Mouse (Mus musculus) liver, postnatal 0 days (tissue): ENCODE results near the gene Mrps31. TPM values are rescaled to one million over a fixed set of nuclear protein-coding genes. Genes with fewer than 3 reads are reported as not detected.

ENCODE experiments used
- ATAC-seq: fragments of 200-750 bp; cut with Nextera tagmentation; 2 replicates; pipeline ENCODE4 v1.8.0; 2017; ENCODE audit warnings: mild to moderate bottlenecking, moderate library complexity
- DNase-seq: peaks from one replicate; pipeline ENCODE4 v3.0.0-alpha.2; 2016
- H3K27ac ChIP-seq: fragments of 300-500 bp; sonication (generic); 2 replicates; pipeline ENCODE4 v1.5.1; 2014; ENCODE audit warnings: antibody characterized with exemption, moderate library complexity, mild to moderate bottlenecking, low read depth
- H3K27me3 ChIP-seq: fragments of 300-500 bp; sonication (generic); 2 replicates; pipeline ENCODE4 v1.6.1; 2014; ENCODE audit warnings: low read length, control low read depth, mixed read lengths; ENCODE audit not compliant: insufficient read depth
- H3K36me3 ChIP-seq: fragments of 300-500 bp; sonication (generic); replicated peaks from 2 replicates; pipeline ENCODE4 v1.6.1; 2014; ENCODE audit warnings: mild to moderate bottlenecking, control low read depth, low read length, moderate library complexity, mixed read lengths; ENCODE audit not compliant: insufficient read depth
- H3K4me1 ChIP-seq: fragments of 300-500 bp; sonication (generic); 2 replicates; pipeline ENCODE4 v1.6.1; 2014; ENCODE audit warnings: antibody characterized with exemption, mild to moderate bottlenecking, control low read depth; ENCODE audit not compliant: insufficient read depth
- H3K4me2 ChIP-seq: fragments of 300-500 bp; sonication (generic); 2 replicates; pipeline ENCODE4 v1.6.1; 2014; ENCODE audit warnings: low read depth, mild to moderate bottlenecking, low read length, moderate library complexity, mixed read lengths
- H3K4me3 ChIP-seq: fragments of 300-500 bp; sonication (generic); 2 replicates; pipeline ENCODE4 v1.5.1; 2014; ENCODE audit warnings: low read depth, low read length
- H3K9ac ChIP-seq: fragments of 300-500 bp; sonication (generic); replicated peaks from 2 replicates; pipeline ENCODE4 v1.6.1; 2014; ENCODE audit warnings: mild to moderate bottlenecking, moderate library complexity
- H3K9me3 ChIP-seq: fragments of 300-500 bp; sonication (generic); 2 replicates; pipeline ENCODE4 v1.6.1; 2016; ENCODE audit warnings: mild to moderate bottlenecking, control low read depth, low read length, mixed read lengths
- CTCF ChIP-seq: sonication (generic); IDR thresholded peaks from 2 replicates; pipeline ENCODE4 v1.5.1; 2016; ENCODE audit warnings: antibody characterized with exemption, low read depth
- EP300 ChIP-seq: IDR thresholded peaks from 2 replicates; pipeline ENCODE4 v1.6.1; 2016; ENCODE audit warnings: antibody characterized with exemption, low read depth, mild to moderate bottlenecking
- WGBS: fragments of 180-500 bp; shearing (Covaris S2); extraction: QIAGEN DNeasy Blood & Tissue Kit; methylation state at CpG from one replicate; pipeline ENCODE4 v1.1.7; 2014; ENCODE audit not compliant: insufficient replicate concordance; 5-methylcytosine and 5-hydroxymethylcytosine counted together
- polyA plus RNA-seq: library from polyadenylated mRNA; unstranded; fragments of >200 nt; fragmentation: Nextera tagmentation; extraction: Ambion mirVana; gene quantifications from 2 replicates; pipeline ENCODE4 v1.2.1, GENCODE M21; 2015

The Mrps31 gene
- polyA plus RNA-seq, 1 experiment from 2014 or later: 32.6 TPM

- Histone ChIP-seq H3K27me3 (no peaks in the 10 kb centered on the region), H3K27ac (peak overlapping the region; percentile 83), H3K4me3 (no peak overlapping the region), H3K36me3 (peaks cover 44% of the 10 kb centered on the region), H3K9me3 (no peaks in the 10 kb centered on the region), H3K4me1 (peaks cover 6% of the 10 kb centered on the region), H3K4me2 (no peak overlapping the region), H3K9ac (no peak overlapping the region)
- ATAC-seq: no peak
- TF ChIP-seq EP300 (no peak), CTCF (no peak)
- 79% methylated on average over 10 of the region's 10 CpGs for WGBS
- no peak for DNase-seq
Observed at GRCm38 (mm10) chr8:22389874-22390273, 21.3 kb upstream of the Mrps31 start.

GRCm38 (mm10) chr8:22390766-22391463 is 20.2 kb upstream of the Mrps31 start:
- H3K36me3 ChIP-seq: peaks cover 44% of the 10 kb centered on the region
- 0 out of 2 replicates have a peak overlapping the region, but pooled peaks have one; percentile 0 for H3K4me2 ChIP-seq
- peak overlapping the region; percentile 83 for H3K27ac ChIP-seq
- H3K9ac ChIP-seq: no peak overlapping the region
- H3K27me3 ChIP-seq: no peaks in the 10 kb centered on the region
- TF ChIP-seq EP300 (peak; percentile 51; the same call in 1 of the 2 replicates), CTCF (no peak)
- H3K4me1 ChIP-seq: peaks cover 6% of the 10 kb centered on the region
- ATAC-seq (peak; percentile 94), DNase-seq (peak; percentile 31)
- H3K9me3 ChIP-seq: no peaks in the 10 kb centered on the region
- H3K4me3 ChIP-seq: no peak overlapping the region
- WGBS: 52% methylated on average over 8 of the region's 8 CpGs

- TF ChIP-seq CTCF: no peak
- TF ChIP-seq EP300: no peak
- Histone ChIP-seq H3K9me3 (no peaks in the 10 kb centered on the region), H3K9ac (no peak overlapping the region), H3K27me3 (no peaks in the 10 kb centered on the region), H3K27ac (peak overlapping the region; percentile 66), H3K4me2 (peak overlapping the region; percentile 38), H3K4me1 (peaks cover 15% of the 10 kb centered on the region), H3K36me3 (peaks cover 22% of the 10 kb centered on the region), H3K4me3 (no peak overlapping the region)
- WGBS: 55% methylated on average over 4 of the region's 4 CpGs
- no peak for ATAC-seq
- DNase-seq: peak; percentile 38
Observed at GRCm38 (mm10) chr8:22394471-22394870, 16.7 kb upstream of the Mrps31 start.

GRCm38 (mm10) chr8:22395256-22395655 is 15.9 kb upstream of the Mrps31 start:
- TF ChIP-seq EP300: no peak
- no peak for TF ChIP-seq CTCF
- Histone ChIP-seq H3K9me3 (no peaks in the 10 kb centered on the region), H3K9ac (no peak overlapping the region), H3K4me3 (no peak overlapping the region), H3K4me2 (peak overlapping the region; percentile 92), H3K4me1 (peaks cover 9% of the 10 kb centered on the region), H3K36me3 (peaks cover 17% of the 10 kb centered on the region), H3K27ac (peak overlapping the region; percentile 66), H3K27me3 (no peaks in the 10 kb centered on the region)
- ATAC-seq (no peak), DNase-seq (no peak)
- WGBS: 90% methylated on average over 8 of the region's 8 CpGs

- ATAC-seq: no peak
Observed at GRCm38 (mm10) chr8:22397811-22398141, 13.4 kb upstream of the Mrps31 start.

GRCm38 (mm10) chr8:22398142-22398951 is 12.8 kb upstream of the Mrps31 start, which contains the start of gene Slc25a15:
Gene Slc25a15 (minus strand): TSS chr8:22398597.
- ATAC-seq: peak; percentile 83
- H3K27ac ChIP-seq: peak within 1 kb of the TSS; percentile 83
- H3K36me3 ChIP-seq: 0 out of 2 replicates have a peak, but pooled peaks cover 6% of the 10 kb centered on the region
- peak; percentile 91 for DNase-seq
- H3K4me2 ChIP-seq: peak within 1 kb of the TSS; percentile 92
- peak within 1 kb of the TSS; percentile 82 for H3K9ac ChIP-seq
- peak within 1 kb of the TSS; percentile 83 for H3K4me3 ChIP-seq
- no peaks in the 10 kb centered on the region for H3K27me3 ChIP-seq
- 1% methylated on average over 73 of the region's 77 CpGs for WGBS
- H3K4me1 ChIP-seq: peaks cover 9% of the 10 kb centered on the region
- no peaks in the 10 kb centered on the region for H3K9me3 ChIP-seq
- no peak for TF ChIP-seq CTCF
- TF ChIP-seq EP300: no peak

More at GRCm38 (mm10) chr8:22397811-22398141, 13.4 kb upstream of the Mrps31 start:
- H3K4me2 ChIP-seq: peak overlapping the region; percentile 92
- peak overlapping the region; percentile 83 for H3K27ac ChIP-seq
- peaks cover 9% of the 10 kb centered on the region for H3K4me1 ChIP-seq
- H3K36me3 ChIP-seq: peaks cover 10% of the 10 kb centered on the region; the same call in 1 of the 2 replicates
- H3K9ac ChIP-seq: peak overlapping the region; percentile 82
- H3K9me3 ChIP-seq: no peaks in the 10 kb centered on the region
- DNase-seq: no peak
- TF ChIP-seq EP300 (no peak), CTCF (no peak)
- H3K27me3 ChIP-seq: no peaks in the 10 kb centered on the region
- H3K4me3 ChIP-seq: peak overlapping the region; percentile 83
- WGBS: 1% methylated on average over 12 of the region's 13 CpGs
